Mouse (Mus musculus) lung, adult 2 months (tissue): Measurements from ENCODE around the gene Nrxn3.

ENCODE experiments used
- CTCF ChIP-seq: fragments of 200-500 bp; IDR thresholded peaks from 2 replicates; pipeline ENCODE4 v1.5.1; 2011; ENCODE audit warnings: mild to moderate bottlenecking, low read length, control low read depth; ENCODE audit not compliant: insufficient read depth
- POLR2A ChIP-seq: fragments of 200-500 bp; IDR thresholded peaks from 2 replicates; pipeline ENCODE4 v1.6.1; 2011; ENCODE audit warnings: low read depth, mild to moderate bottlenecking, control low read depth, low read length, borderline replicate concordance; ENCODE audit errors: extremely low read depth

- TF ChIP-seq POLR2A (no peak), CTCF (no peak)
These were observed 903.1 kb downstream of the Nrxn3 start for GRCm38 (mm10) chr12:89625746-89626145.
